Mouse (Mus musculus): ENCODE measurements around the gene Odf3l1.
A peak's percentile ranks its signal among the peaks of the same experiment; 100 is the strongest.
"Not testable (repeated sequence)": the region's sequence is repeated elsewhere in the genome, so short reads cannot be mapped to it uniquely, and the experiment has no call there.

The Odf3l1 gene

GRCm38 (mm10) chr9:56864216-56864729 lies at the start of gene Odf3l1:
Odf3l1 (minus strand) TSS chr9:56864679.
- no peak for DNase-seq (ENCODE audit: low spot score)

- DNase-seq (ENCODE audit: low spot score) = no peak
Observed at GRCm38 (mm10) chr9:56913991-56914390, 49.5 kb upstream of the Odf3l1 start.

- DNase-seq (ENCODE audit: low spot score) = no peak
Observed at GRCm38 (mm10) chr9:56911017-56911416, 46.5 kb upstream of the Odf3l1 start.

GRCm38 (mm10) chr9:56909991-56910390 lies 45.5 kb upstream of the Odf3l1 start:
- not testable (repeated sequence) for DNase-seq (ENCODE audit: low spot score)

- DNase-seq (ENCODE audit: low spot score) = no peak
Observed at GRCm38 (mm10) chr9:56907549-56907948, 43.1 kb upstream of the Odf3l1 start.

- no peak for DNase-seq (ENCODE audit: low spot score)
Observed at GRCm38 (mm10) chr9:56903662-56904061, 39.2 kb upstream of the Odf3l1 start.

- no peak for DNase-seq (ENCODE audit: low spot score)
Observed at GRCm38 (mm10) chr9:56901187-56901586, 36.7 kb upstream of the Odf3l1 start.

- DNase-seq (ENCODE audit: low spot score) = no peak
Observed at GRCm38 (mm10) chr9:56900571-56900970, 36.1 kb upstream of the Odf3l1 start.

- DNase-seq (ENCODE audit: low spot score) = no peak
Observed at GRCm38 (mm10) chr9:56900060-56900459, 35.6 kb upstream of the Odf3l1 start.

GRCm38 (mm10) chr9:56899409-56899808 lies 34.9 kb upstream of the Odf3l1 start:
- no peak for DNase-seq (ENCODE audit: low spot score)

GRCm38 (mm10) chr9:56896779-56897178 lies 32.3 kb upstream of the Odf3l1 start:
- no peak for DNase-seq (ENCODE audit: low spot score)

- peak; percentile 43 for DNase-seq (ENCODE audit: low spot score)
Observed at GRCm38 (mm10) chr9:56894006-56894405, 29.5 kb upstream of the Odf3l1 start.

- no peak for DNase-seq (ENCODE audit: low spot score)
Observed at GRCm38 (mm10) chr9:56893313-56893712, 28.8 kb upstream of the Odf3l1 start.

- DNase-seq (ENCODE audit: low spot score) = no peak
Observed at GRCm38 (mm10) chr9:56892111-56892510, 27.6 kb upstream of the Odf3l1 start.

GRCm38 (mm10) chr9:56891517-56892011 lies 27.1 kb upstream of the Odf3l1 start:
- DNase-seq (ENCODE audit: low spot score) = peak; percentile 66

GRCm38 (mm10) chr9:56890522-56891250 lies 26.2 kb upstream of the Odf3l1 start:
- no peak for DNase-seq (ENCODE audit: low spot score)

GRCm38 (mm10) chr9:56889817-56890216 lies 25.3 kb upstream of the Odf3l1 start:
- no peak for DNase-seq (ENCODE audit: low spot score)

- DNase-seq (ENCODE audit: low spot score) = no peak
Observed at GRCm38 (mm10) chr9:56887581-56887980, 23.1 kb upstream of the Odf3l1 start.

GRCm38 (mm10) chr9:56886601-56887000 lies 22.1 kb upstream of the Odf3l1 start:
- DNase-seq (ENCODE audit: low spot score) = no peak

- no peak for DNase-seq (ENCODE audit: low spot score)
Observed at GRCm38 (mm10) chr9:56886113-56886512, 21.6 kb upstream of the Odf3l1 start.

GRCm38 (mm10) chr9:56884328-56884727 lies 19.8 kb upstream of the Odf3l1 start:
- DNase-seq (ENCODE audit: low spot score) = no peak

- DNase-seq (ENCODE audit: low spot score) = no peak
Observed at GRCm38 (mm10) chr9:56883470-56883869, 19.0 kb upstream of the Odf3l1 start.

GRCm38 (mm10) chr9:56882818-56883217 lies 18.3 kb upstream of the Odf3l1 start:
- no peak for DNase-seq (ENCODE audit: low spot score)

- no peak for DNase-seq (ENCODE audit: low spot score)
Observed at GRCm38 (mm10) chr9:56882283-56882682, 17.8 kb upstream of the Odf3l1 start.
